Mouse (Mus musculus) testis, postnatal 14 days (tissue): Measurements from ENCODE around the gene Sdf4.

ENCODE experiments used
- DNase-seq: peaks from one replicate; pipeline ENCODE4 v3.0.0; 2021; ENCODE audit warnings: low spot score

Gene Sdf4

DNA sequence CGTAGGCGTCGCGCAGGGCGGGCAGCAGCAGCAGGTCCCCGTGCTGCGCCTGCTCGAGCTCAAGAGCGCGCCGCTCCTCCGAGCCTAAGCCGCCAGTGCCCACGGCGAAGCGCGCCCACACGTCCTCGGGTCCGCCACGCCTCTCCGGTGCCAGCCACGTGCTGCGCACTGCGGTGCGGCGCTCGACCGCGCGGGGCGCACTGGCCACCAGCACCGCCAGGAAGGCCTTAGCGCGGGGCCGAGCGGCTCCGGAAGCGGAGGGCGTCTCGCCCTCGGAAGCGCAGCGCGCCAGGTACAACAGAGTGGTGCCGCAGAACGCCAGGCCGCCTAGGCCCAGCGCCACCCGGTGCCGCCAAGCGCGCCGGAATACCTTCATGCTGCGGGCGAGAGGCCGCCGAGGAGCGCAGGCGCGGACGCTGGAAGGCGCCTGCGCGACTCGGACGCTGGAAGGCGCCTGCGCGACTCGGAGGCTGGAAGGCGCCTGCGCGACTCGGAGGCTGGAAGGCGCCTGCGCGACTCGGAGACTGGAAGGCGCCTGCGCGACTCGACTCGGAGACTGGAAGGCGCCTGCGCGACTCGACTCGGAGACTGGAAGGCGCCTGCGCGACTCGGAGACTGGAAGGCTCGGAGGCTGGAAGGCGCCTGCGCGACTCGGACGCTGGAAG lies at the start of gene Sdf4, which contains the start of gene B3galt6:
Sdf4 (plus strand) TSS at position 632 of the 665 bp plus-strand sequence.
B3galt6 (minus strand) TSS at position 409 of the 665 bp plus-strand sequence.
- peak; percentile 83 for DNase-seq

DNA sequence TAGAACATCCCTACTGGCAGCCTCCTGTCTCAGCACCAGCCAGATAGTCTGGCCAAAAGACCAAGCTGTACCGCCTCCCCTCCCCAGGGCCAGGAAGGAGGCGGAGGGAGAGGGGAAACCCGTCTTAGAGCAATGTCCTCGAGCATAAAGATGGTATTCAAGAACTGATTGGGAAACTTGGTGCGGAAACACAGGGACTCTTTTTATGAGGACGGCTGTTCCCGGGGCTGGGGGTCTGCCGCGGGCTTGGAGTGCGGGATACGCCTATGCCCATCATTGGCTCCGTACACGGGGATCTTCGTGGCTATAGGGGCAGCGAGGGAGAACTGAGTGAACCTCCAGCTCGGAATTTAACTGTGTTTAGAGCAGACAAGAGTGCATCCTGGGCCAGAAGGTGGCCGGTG lies 49.6 kb upstream of the Sdf4 start:
- peak; percentile 43 for DNase-seq

GRCm38 (mm10) chr4:155943534-155944249 lies 49.0 kb upstream of the Sdf4 start, which contains the start of gene Ube2j2:
Gene Ube2j2 (plus strand): TSS chr4:155943831.
- DNase-seq, result peak; percentile 95

DNA sequence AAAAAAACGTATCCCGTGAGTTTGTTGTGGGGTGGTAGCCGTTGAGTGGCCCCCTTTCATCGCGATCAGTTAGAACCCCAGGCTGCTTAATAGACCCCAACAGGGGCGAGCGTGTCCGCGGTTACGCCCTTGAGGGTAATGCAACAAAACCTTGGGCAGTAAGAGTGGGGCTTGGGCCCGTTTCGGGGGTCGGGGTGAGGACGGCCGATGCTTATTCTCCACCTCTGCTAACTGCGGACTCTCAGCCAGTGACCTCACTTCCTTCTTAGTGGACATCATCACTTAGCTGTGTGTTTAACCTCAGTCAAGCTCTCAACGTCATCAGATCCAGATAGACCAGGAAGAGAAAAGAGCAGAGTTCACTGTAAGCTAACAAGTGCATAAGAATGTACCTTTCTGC lies 48.4 kb upstream of the Sdf4 start:
- DNase-seq, result no peak

DNA sequence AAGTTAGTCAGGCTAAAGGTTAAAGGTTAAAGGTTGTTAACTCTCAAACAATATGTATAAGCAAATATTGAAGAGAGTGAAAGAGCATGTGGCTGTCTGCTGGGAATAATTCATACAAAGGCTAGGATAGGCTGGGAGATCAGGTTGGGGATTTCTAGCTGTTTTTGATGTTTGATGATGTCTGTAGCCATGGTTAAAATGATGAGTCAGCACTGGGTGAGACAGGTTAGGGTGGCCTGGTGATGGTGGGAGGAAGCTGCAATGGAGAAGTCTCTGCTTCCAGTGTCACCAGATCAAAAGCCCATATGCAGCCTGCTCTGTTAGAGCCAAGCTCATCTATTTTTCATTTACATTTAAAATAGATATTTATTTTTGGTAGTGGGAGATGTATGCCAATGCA lies 45.6 kb upstream of the Sdf4 start:
- DNase-seq, result no peak

DNA sequence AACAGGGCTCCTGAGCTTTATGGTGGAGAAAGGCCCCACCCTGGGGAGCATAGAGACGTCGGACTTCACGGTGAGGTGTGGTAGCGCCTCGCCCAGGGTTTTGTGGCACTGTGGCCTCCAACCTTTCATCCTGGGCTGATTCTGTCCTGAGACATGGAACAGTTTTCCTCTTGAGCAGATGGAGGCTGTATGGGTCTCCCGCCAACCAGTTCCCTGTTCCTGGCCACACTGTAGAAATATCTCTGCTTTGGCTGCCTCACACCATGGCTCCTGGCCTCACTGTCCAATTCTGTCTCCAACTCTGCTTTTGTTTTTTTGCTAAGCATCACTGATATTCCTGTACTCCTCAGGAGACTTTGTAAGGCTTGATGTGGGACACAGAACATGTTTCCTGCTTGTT lies 37.2 kb upstream of the Sdf4 start:
- DNase-seq, result no peak

GRCm38 (mm10) chr4:155959275-155959674 lies 33.4 kb upstream of the Sdf4 start:
- peak; percentile 41 for DNase-seq

DNA sequence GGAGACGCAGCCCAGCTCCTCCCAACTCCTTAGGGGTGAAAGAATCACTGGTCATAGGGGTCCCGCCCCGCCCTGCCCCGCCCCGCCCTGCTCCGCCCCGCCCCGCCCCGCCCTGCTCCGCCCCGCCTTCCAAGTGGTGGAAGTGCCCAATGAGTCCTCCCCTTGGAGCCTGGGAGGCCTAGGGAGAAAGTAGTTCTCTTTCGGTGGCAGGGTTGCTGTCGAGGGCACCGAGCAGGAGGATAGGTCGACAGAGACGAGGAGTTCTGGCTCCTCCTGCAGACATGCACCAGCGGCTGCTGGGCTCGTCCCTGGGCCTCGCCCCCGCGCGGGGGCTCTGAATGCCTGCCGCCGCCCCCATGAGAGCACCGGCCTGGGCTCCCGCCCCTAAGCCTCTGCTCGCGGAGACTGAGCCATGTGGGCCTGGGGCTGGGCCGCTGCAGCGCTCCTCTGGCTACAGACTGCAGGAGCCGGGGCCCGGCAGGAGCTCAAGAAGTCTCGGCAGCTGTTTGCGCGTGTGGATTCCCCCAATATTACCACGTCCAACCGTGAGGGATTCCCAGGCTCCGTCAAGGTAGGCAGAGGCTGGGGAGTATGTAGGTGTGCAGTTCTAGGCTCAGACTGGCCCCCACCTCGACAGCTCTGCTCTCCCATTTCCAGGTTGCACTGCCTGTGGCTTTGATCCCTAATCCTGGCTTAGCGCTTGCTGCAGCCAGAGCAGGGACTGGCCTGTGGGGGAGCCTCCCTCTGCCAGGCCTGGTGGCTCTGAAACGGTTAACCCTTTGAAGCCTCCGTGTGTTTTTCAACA lies 30.3 kb upstream of the Sdf4 start, which contains the start of gene C1qtnf12:
C1qtnf12 (plus strand) TSS at position 152 of the 805 bp plus-strand sequence.
- DNase-seq, result peak; percentile 50

DNA sequence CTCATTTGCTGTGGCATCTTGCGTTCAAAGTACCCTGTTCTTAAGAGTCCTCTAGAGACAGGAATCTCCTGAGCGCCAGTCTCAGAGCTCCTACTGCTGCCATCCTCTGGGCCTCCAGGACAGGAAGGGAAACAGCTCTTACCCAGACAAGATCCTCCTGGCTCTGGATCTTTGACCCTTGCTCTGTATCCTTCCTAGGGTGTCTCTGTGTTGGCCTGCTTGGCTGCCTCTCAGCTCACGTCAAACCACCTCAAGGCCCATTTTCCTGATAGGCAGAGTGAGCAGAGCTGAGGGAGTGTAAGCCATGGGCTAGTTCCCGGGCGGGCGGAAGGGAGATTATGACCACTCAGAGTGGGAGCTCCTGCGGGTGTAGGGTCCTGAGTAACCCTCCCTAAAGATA lies 29.6 kb upstream of the Sdf4 start:
- DNase-seq, result no peak

DNA sequence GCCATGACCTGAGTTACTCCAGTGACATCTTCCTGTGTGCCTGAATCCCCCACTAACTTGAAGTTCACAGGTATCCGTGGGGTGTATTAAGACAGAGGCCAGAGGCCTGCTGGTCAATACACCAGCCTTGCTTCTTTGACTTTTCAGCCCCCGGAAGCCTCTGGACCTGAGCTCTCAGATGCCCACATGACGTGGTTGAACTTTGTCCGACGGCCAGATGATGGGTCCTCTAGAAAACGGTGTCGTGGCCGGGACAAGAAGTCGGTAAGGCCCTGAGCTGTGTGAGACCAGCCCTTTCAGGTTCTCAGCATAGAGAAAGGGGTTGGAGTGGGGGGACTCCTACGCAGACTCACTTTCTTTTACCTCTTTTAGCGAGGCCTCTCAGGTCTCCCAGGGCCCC lies 28.3 kb upstream of the Sdf4 start:
- no peak for DNase-seq

GRCm38 (mm10) chr4:155969043-155969653 lies 23.5 kb upstream of the Sdf4 start:
- DNase-seq, result no peak

- no peak for DNase-seq
These were observed 22.4 kb upstream of the Sdf4 start for GRCm38 (mm10) chr4:155970286-155970685.

DNA sequence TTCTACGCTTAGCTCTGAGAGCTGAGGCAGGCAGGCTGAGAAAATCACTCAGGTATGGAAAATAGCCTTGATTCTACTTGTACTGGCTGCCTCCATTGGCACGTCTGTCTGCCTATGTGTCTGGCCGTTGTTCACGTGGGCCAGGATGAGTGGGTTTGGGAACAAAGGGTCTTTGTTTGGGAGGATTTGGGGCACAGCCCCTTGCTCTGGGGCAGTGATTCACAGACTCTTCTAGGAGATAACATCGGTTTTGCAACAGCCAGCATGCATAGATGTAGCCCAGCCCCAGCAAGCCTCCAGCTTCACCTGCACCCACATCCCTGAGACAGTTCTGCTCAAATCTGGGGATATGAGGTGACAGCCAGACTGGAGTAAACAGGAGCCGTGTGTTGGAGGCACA lies 20.0 kb upstream of the Sdf4 start:
- no peak for DNase-seq

GRCm38 (mm10) chr4:155973239-155973638 lies 19.4 kb upstream of the Sdf4 start:
- DNase-seq, result no peak

GRCm38 (mm10) chr4:155981436-155982082 lies 11.1 kb upstream of the Sdf4 start:
- DNase-seq, result no peak

DNA sequence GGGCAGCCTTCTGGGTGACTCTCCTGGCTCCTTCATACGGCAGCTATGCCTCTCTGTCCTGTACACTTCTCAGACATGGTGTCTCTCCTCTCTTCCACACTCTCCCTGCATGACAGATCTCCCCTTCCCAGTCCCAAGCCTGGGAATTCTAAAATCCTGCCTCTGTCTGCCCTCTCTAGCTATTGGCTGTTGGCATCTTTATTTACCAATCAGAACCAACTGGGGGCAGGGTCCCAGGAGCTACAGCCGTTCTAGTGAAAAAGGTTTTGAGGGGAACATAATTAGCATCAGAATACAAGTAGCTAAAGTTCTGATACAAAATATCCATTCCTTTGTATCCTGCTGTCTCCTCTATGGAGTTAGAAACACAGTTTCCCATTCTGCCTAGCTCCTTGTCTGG lies 8.9 kb upstream of the Sdf4 start:
- DNase-seq, result no peak

DNA sequence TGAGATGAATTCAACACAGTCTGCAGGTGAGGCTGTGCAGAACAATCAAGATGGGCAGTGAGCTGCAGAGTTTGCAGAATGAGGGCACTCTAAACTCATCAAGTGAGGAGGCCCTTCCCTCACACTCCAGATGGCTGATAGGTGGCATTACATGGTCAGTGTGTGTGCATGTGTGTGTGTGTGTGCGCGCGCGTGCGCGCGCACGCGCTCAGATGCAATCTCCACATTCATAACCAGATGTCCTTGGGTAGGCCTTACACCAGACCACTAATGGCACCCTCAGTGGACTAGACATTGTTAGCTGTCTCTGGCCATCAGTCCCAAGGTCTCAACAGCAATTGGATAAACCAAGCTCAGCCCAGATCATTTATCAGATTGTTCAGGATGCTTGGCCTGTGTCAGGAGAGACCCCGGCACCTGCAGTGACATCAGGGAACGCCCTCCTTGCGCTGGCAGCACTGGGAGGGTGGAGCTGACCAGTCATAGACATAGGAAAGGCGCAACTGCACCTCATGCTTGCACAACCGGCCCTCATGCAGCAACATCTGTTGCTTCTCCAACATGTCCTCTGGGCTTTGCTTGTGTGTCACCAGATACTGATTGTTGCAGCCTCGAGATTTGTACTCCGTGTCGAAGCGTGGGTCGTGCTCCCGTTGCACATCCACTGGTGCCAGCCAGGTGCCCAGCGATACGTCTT lies 1.3 kb upstream of the Sdf4 start:
- DNase-seq, result no peak

DNA sequence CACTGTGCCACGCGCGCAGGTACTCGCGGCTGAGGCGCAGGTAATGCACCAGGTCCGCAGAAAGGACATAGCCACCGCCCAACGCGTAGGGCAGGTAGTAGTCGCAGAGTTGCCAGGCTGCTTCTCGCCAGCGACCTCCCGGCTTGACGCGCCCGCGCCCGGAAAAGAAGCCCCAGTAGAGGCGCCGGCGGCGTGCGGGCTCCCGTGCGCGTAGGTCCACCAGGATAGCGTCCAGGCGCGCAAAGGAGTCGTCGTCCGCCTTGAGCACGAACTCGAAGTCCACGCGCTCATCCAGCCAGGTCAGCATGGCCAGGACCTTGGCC lies 803 bp upstream of the Sdf4 start:
- DNase-seq, result no peak

DNA sequence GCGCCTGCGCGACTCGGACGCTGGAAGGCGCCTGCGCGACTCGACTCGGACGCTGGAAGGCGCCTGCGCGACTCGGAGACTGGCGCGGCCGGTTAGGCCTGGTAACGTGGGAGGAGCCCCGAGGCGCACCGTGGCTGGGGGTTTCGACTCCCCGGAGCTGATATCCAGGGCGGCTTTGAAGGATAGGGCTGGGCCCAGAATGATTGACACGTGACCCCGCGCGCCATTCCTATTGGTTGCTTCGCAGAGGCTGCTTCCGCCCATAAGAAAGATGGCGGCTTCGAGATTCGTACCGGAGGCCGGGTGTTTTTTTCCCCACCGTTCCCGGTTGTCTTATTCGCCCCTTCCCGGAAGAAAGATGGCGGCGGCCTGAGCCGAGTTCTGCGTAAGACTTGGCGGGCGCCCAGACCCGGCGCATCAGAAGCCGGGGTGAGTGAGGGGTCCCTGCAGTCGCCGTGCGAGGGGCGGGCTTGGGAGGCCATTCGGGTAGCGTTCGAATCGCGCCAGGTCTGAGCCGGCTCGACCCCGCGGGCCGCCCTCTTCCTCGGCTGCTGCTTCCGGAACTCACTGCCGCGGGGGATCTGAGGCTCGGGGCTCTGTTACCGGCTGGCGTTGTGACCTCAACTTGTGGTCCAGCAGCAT lies 355 bp downstream of the Sdf4 start:
- DNase-seq, result peak; percentile 96

GRCm38 (mm10) chr4:155993606-155994005 lies 934 bp downstream of the Sdf4 start:
- no peak for DNase-seq

- DNase-seq, result no peak
These were observed 11.4 kb downstream of the Sdf4 start for GRCm38 (mm10) chr4:156004109-156004508.
